Mouse (Mus musculus): ENCODE measurements around the gene Mroh2a. TPM values are rescaled to one million over a fixed set of nuclear protein-coding genes. Genes with fewer than 3 reads are reported as not detected.

The Mroh2a gene
- polyA plus RNA-seq, 1 experiment from 2014 or later: 1.7 TPM

DNA sequence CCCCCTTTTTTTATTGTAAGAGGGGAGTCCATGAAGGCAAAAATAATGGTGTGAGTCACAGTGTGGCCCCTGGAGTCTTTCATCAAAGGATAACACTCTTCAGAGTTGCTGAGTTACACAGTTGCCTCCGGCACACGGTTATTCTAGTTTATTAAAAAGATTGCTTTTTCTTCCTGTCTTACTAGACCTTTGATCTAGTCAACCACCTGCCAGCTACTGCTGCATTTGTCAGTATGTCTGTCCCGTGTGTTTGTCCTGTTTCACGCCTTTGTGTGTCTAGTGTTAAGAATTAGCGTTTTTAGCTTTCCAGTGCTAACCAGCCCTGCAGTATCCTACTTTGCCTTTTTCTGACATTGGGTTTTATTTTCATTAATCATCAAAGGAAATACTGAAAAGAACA lies 58.9 kb downstream of the Mroh2a start:
- ATAC-seq (ENCODE audit: low FRiP score): no peak

DNA sequence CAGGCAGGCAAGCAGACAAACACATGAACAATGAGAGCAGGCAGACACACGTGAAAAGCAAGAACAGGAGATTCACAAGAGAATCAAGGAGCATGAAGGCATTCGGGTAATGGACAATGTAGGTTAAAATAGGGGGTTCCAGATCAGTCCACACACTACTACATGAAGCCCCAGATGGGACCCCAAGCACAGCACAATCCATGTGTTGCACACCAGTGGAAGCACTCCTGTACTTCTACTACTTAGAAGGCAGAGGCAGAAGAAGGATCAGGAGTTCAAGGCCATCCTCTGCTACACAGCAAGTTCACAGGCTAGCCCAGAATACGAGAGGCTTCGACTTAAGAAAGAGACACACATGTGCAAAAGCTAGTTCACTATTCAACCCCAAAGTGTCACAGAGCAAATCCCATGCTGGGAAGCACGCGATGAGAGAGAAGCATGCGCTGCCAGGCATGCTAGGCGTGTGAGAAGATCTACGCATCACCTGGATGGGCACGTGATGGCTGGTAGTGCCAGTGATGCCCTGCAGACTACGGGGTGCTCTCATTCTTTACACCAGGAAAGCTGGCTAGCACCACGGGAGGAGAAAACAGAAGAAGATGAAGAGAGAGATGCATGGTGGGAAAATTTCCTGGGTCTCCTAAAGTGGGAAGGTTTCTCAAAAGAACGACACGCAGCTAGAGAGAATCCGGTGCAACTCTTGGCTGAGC lies 59.5 kb downstream of the Mroh2a start:
- Histone ChIP-seq H3K4me1 (replicated peaks; ENCODE audit: control insufficient read depth, insufficient read depth, low read length) (no peaks in the 10 kb centered on the region), H3K4me3 (ENCODE audit: low read depth, low read length) (no peak overlapping the region), H3K27me3 (ENCODE audit: control insufficient read depth, insufficient read depth, low read length) (no peaks in the 10 kb centered on the region), H3K9me3 (ENCODE audit: control insufficient read depth, low read length) (peaks cover 74% of the 10 kb centered on the region), H3K4me2 (replicated peaks; ENCODE audit: low read depth, low read length) (no peak overlapping the region), H3K27ac (ENCODE audit: low read depth, low read length) (no peak overlapping the region), H3K36me3 (ENCODE audit: control insufficient read depth, insufficient read depth, low read length) (no peaks in the 10 kb centered on the region), H3K9ac (ENCODE audit: low read depth, low read length) (no peak overlapping the region)
- ATAC-seq (ENCODE audit: low FRiP score) (no peak), DNase-seq (ENCODE audit: low spot score) (no peak)
- 81% methylated on average over 15 of the region's 15 CpGs for WGBS

More for the DNA sequence above, 58.9 kb downstream of the Mroh2a start:
- H3K9ac ChIP-seq (ENCODE audit: low read depth, low read length): no peak overlapping the region
- WGBS: 70% methylated on average over 5 of the region's 5 CpGs
- no peak overlapping the region for H3K4me3 ChIP-seq (ENCODE audit: low read depth, low read length)
- no peak overlapping the region for H3K27ac ChIP-seq (ENCODE audit: low read depth, low read length)
- no peaks in the 10 kb centered on the region for H3K27me3 ChIP-seq (ENCODE audit: control insufficient read depth, insufficient read depth, low read length)
- H3K36me3 ChIP-seq (ENCODE audit: control insufficient read depth, insufficient read depth, low read length): no peaks in the 10 kb centered on the region
- no peaks in the 10 kb centered on the region for H3K4me1 ChIP-seq (replicated peaks; ENCODE audit: control insufficient read depth, insufficient read depth, low read length)
- peaks cover 71% of the 10 kb centered on the region for H3K9me3 ChIP-seq (ENCODE audit: control insufficient read depth, low read length)
- DNase-seq (ENCODE audit: low spot score): no peak
- no peak overlapping the region for H3K4me2 ChIP-seq (replicated peaks; ENCODE audit: low read depth, low read length)

DNA sequence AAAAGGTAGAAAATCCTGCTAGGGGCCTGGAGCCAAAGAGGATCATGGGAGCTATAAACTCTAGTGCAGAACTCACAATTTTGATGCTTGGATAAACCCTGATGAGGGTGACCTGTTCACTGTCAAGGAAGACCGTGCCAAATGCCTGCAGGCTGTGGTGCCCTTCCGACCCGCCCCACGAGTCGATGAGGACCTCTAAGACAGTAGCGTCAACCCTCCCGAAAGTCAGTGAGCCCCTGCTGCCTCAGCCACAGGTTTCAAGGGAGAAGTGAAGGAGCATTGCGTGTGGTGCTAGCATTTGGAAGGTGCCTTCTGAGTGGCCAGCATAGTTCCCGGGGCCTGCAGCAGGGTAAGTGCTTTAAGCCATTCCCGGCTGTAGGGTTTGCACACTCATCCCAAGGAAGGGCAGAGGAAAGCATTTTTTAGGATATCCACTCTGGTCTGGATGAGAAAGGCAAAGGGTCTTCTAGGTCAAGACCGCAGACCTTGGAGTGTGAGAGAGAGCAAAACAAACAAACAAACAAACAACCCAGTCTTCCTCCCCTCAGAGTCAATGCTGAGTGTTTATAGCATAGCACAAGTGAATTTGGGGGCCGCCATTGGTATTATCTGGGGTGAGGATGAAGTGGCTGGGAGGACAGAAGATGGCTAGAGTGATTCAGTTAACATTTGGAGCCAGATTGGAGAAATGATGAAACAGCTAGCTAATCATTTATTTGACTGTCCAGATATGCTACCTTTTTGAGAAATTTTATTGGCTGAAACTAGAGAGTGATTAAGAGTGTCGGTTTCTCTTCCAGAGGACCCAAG lies 60.3 kb downstream of the Mroh2a start:
- H3K27ac ChIP-seq (ENCODE audit: low read depth, low read length): no peak overlapping the region
- H3K27me3 ChIP-seq (ENCODE audit: control insufficient read depth, insufficient read depth, low read length): no peaks in the 10 kb centered on the region
- DNase-seq (ENCODE audit: low spot score) (no peak), ATAC-seq (ENCODE audit: low FRiP score) (no peak)
- peaks cover 81% of the 10 kb centered on the region for H3K9me3 ChIP-seq (ENCODE audit: control insufficient read depth, low read length)
- H3K9ac ChIP-seq (ENCODE audit: low read depth, low read length): no peak overlapping the region
- H3K4me3 ChIP-seq (ENCODE audit: low read depth, low read length): no peak overlapping the region
- H3K36me3 ChIP-seq (ENCODE audit: control insufficient read depth, insufficient read depth, low read length): no peaks in the 10 kb centered on the region
- 74% methylated on average over 13 of the region's 13 CpGs for WGBS
- H3K4me1 ChIP-seq (replicated peaks; ENCODE audit: control insufficient read depth, insufficient read depth, low read length): no peaks in the 10 kb centered on the region
- no peak overlapping the region for H3K4me2 ChIP-seq (replicated peaks; ENCODE audit: low read depth, low read length)

DNA sequence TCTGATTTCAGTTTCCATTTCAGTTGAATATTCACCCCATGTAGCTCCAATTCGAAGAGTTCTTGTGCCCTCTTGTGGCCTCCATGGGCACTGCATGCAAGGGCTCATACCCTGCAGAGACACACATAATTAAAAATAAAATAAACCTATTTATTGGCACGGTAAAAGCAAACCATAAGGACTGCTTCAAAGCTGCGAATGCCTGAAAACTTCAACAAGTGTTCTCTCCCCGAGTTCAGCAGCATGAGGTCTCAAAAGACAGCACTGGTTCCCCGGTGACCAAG lies 60.9 kb downstream of the Mroh2a start:
- H3K4me3 ChIP-seq (ENCODE audit: low read depth, low read length): no peak overlapping the region
- 38% methylated on average over 5 of the region's 5 CpGs for WGBS
- no peak overlapping the region for H3K27ac ChIP-seq (ENCODE audit: low read depth, low read length)
- H3K9me3 ChIP-seq (ENCODE audit: control insufficient read depth, low read length): peaks cover 82% of the 10 kb centered on the region
- H3K27me3 ChIP-seq (ENCODE audit: control insufficient read depth, insufficient read depth, low read length): no peaks in the 10 kb centered on the region
- H3K4me1 ChIP-seq (replicated peaks; ENCODE audit: control insufficient read depth, insufficient read depth, low read length): no peaks in the 10 kb centered on the region
- H3K9ac ChIP-seq (ENCODE audit: low read depth, low read length): no peak overlapping the region
- no peak for ATAC-seq (ENCODE audit: low FRiP score)
- H3K36me3 ChIP-seq (ENCODE audit: control insufficient read depth, insufficient read depth, low read length): no peaks in the 10 kb centered on the region
- DNase-seq (ENCODE audit: low spot score): peak; percentile 82
- H3K4me2 ChIP-seq (replicated peaks; ENCODE audit: low read depth, low read length): no peak overlapping the region

DNA sequence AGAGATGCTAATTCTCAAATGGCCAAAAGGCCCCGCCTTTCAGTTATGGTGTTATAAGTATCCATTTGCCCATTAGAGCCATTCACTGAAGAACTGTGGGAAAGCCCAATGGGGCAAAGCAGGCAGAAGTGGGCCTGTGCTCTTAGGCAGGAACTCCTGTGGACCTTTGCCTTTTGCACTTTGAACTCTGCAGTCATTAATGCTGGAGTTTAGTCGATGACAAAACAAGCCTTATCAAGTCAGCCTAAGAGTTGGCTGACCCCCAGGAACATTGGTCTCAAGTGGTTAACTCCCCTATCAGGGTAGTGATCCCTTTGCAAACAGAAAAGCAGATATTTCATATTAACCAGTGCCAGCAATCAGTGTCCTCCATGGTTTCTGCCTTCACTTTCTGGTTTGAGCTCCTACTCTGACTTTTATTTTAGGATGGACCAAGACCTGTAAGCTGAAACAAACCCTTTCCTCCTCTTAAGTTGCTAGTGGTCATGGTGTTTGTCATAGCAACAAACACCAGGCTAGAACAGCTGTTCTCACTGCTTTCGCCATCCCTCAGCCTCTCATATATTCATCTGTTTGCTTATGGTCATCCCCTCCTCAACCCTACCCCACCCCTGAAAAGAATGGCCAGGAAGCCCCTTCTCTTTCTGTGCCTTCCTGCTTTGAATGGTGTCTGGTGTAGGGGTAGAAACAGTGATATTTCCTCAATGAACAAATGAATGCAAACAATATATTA lies 61.4 kb downstream of the Mroh2a start:
- no peak overlapping the region for H3K4me2 ChIP-seq (replicated peaks; ENCODE audit: low read depth, low read length)
- ATAC-seq (ENCODE audit: low FRiP score): no peak
- no peak overlapping the region for H3K9ac ChIP-seq (ENCODE audit: low read depth, low read length)
- no peaks in the 10 kb centered on the region for H3K27me3 ChIP-seq (ENCODE audit: control insufficient read depth, insufficient read depth, low read length)
- WGBS: 40% methylated on average over 3 of the region's 3 CpGs
- no peaks in the 10 kb centered on the region for H3K36me3 ChIP-seq (ENCODE audit: control insufficient read depth, insufficient read depth, low read length)
- no peak overlapping the region for H3K27ac ChIP-seq (ENCODE audit: low read depth, low read length)
- no peaks in the 10 kb centered on the region for H3K4me1 ChIP-seq (replicated peaks; ENCODE audit: control insufficient read depth, insufficient read depth, low read length)
- H3K4me3 ChIP-seq (ENCODE audit: low read depth, low read length): no peak overlapping the region
- no peak for DNase-seq (ENCODE audit: low spot score)
- peaks cover 76% of the 10 kb centered on the region for H3K9me3 ChIP-seq (ENCODE audit: control insufficient read depth, low read length)

DNA sequence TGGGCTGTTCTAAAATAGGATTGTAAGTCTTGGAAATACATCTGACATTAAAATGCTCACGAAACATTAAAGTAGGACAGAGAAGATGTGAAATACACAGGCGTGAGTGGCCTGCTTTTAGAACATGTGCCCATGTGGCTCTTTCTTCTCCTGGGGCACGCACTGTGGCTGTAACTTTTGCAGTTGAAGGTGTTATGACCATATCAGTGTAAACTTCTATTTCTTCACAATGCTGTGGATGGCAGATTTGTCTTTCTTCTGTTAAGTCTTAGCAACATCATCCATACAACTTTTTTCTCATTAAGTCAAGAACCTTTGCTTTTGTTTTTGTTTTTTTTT lies 62.0 kb downstream of the Mroh2a start:
- ATAC-seq (ENCODE audit: low FRiP score) (no peak), DNase-seq (ENCODE audit: low spot score) (no peak)
- no peaks in the 10 kb centered on the region for H3K36me3 ChIP-seq (ENCODE audit: control insufficient read depth, insufficient read depth, low read length)
- WGBS: 77% methylated on average over 3 of the region's 3 CpGs
- H3K4me3 ChIP-seq (ENCODE audit: low read depth, low read length): no peak overlapping the region
- no peak overlapping the region for H3K27ac ChIP-seq (ENCODE audit: low read depth, low read length)
- H3K4me2 ChIP-seq (replicated peaks; ENCODE audit: low read depth, low read length): no peak overlapping the region
- no peaks in the 10 kb centered on the region for H3K4me1 ChIP-seq (replicated peaks; ENCODE audit: control insufficient read depth, insufficient read depth, low read length)
- no peak overlapping the region for H3K9ac ChIP-seq (ENCODE audit: low read depth, low read length)
- H3K9me3 ChIP-seq (ENCODE audit: control insufficient read depth, low read length): peaks cover 71% of the 10 kb centered on the region
- H3K27me3 ChIP-seq (ENCODE audit: control insufficient read depth, insufficient read depth, low read length): no peaks in the 10 kb centered on the region

DNA sequence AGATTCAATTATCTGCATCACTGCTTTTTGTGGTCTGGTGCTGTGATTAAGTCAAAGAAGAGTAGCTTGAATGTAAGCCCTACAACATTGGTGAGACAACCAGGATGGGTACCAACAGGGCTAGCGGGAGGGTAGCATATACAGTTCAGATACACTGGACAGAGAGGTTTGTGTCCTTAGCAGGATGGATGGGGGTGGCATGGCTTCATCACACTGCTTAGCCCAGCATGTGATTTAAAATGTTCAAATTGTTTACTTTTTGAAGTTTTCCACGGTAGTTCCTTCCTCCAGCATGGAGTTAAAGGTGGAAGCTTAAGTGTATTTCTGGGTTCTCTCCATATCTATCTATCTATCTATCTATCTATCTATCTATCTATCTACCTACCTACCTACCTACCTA lies 62.4 kb downstream of the Mroh2a start:
- ATAC-seq (ENCODE audit: low FRiP score): no peak

DNA sequence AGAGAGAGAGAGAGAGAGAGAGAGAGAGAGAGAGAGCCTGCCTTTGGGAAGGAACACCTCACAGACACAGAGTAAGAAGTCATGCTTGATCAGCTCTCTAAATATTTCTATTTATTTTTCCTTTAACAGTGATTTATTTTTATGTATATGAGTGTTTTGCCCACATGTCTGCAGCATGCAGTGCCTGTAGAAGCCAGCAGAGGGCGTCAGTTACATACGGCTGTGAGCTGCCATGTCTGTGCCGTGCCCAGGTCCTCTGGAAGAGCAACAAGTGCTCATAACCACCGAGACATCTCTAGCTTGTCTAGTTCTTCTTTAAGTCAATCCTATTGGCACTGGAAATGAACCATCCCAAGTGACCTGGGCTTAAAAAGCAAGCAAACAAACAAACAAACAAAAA lies 63.1 kb downstream of the Mroh2a start:
- H3K4me2 ChIP-seq (replicated peaks; ENCODE audit: low read depth, low read length): no peak overlapping the region
- no peak overlapping the region for H3K9ac ChIP-seq (ENCODE audit: low read depth, low read length)
- H3K4me3 ChIP-seq (ENCODE audit: low read depth, low read length): no peak overlapping the region
- peak; percentile 63 for DNase-seq (ENCODE audit: low spot score)
- WGBS: 40% methylated on average over 4 of the region's 4 CpGs
- no peaks in the 10 kb centered on the region for H3K36me3 ChIP-seq (ENCODE audit: control insufficient read depth, insufficient read depth, low read length)
- H3K9me3 ChIP-seq (ENCODE audit: control insufficient read depth, low read length): peaks cover 65% of the 10 kb centered on the region
- no peak for ATAC-seq (ENCODE audit: low FRiP score)
- H3K27ac ChIP-seq (ENCODE audit: low read depth, low read length): no peak overlapping the region
- no peaks in the 10 kb centered on the region for H3K27me3 ChIP-seq (ENCODE audit: control insufficient read depth, insufficient read depth, low read length)
- H3K4me1 ChIP-seq (replicated peaks; ENCODE audit: control insufficient read depth, insufficient read depth, low read length): no peaks in the 10 kb centered on the region

More for the DNA sequence above, 62.4 kb downstream of the Mroh2a start:
- Histone ChIP-seq H3K4me1 (replicated peaks; ENCODE audit: control insufficient read depth, insufficient read depth, low read length) (no peaks in the 10 kb centered on the region), H3K27me3 (ENCODE audit: control insufficient read depth, insufficient read depth, low read length) (no peaks in the 10 kb centered on the region), H3K4me3 (ENCODE audit: low read depth, low read length) (no peak overlapping the region), H3K9ac (ENCODE audit: low read depth, low read length) (no peak overlapping the region), H3K9me3 (ENCODE audit: control insufficient read depth, low read length) (peaks cover 67% of the 10 kb centered on the region), H3K36me3 (ENCODE audit: control insufficient read depth, insufficient read depth, low read length) (no peaks in the 10 kb centered on the region), H3K27ac (ENCODE audit: low read depth, low read length) (no peak overlapping the region), H3K4me2 (replicated peaks; ENCODE audit: low read depth, low read length) (no peak overlapping the region)
- no peak for DNase-seq (ENCODE audit: low spot score)
- WGBS: 48% methylated on average over 2 of the region's 2 CpGs

Data from hindbrain, embryonic 11.5 days (tissue).